Mouse (Mus musculus) stomach, embryonic 16.5 days (tissue): ENCODE measurements around the gene Gpr83. TPM values are rescaled to one million over a fixed set of nuclear protein-coding genes. Genes with fewer than 3 reads are reported as not detected.

ENCODE experiments used
- ATAC-seq: fragments of 200-750 bp; cut with Nextera tagmentation; 2 replicates; pipeline ENCODE4 v1.8.0; 2017; ENCODE audit warnings: moderate number of reproducible peaks, moderate TSS enrichment; ENCODE audit not compliant: insufficient read depth, low FRiP score
- H3K27ac ChIP-seq: fragments of 300-500 bp; sonication (generic); 2 replicates; pipeline ENCODE4 v1.5.1; 2014; ENCODE audit warnings: low read length
- H3K27me3 ChIP-seq: fragments of 300-500 bp; sonication (generic); 2 replicates; pipeline ENCODE4 v1.6.1; 2014; ENCODE audit warnings: low read length, control low read depth, mixed read lengths; ENCODE audit not compliant: control insufficient read depth, insufficient read depth
- H3K36me3 ChIP-seq: fragments of 300-500 bp; sonication (generic); 2 replicates; pipeline ENCODE4 v1.6.1; 2014; ENCODE audit warnings: low read length; ENCODE audit not compliant: control insufficient read depth, insufficient read depth
- H3K4me1 ChIP-seq: fragments of 300-500 bp; sonication (generic); 2 replicates; pipeline ENCODE4 v1.6.1; 2014; ENCODE audit warnings: low read length, control low read depth, mixed read lengths; ENCODE audit not compliant: control insufficient read depth, insufficient read depth
- H3K4me2 ChIP-seq: fragments of 300-500 bp; sonication (generic); 2 replicates; pipeline ENCODE4 v1.6.1; 2014; ENCODE audit warnings: low read depth, low read length, mixed read lengths
- H3K4me3 ChIP-seq: fragments of 300-500 bp; sonication (generic); replicated peaks from 2 replicates; pipeline ENCODE4 v1.5.1; 2014; ENCODE audit warnings: mild to moderate bottlenecking, low read length
- H3K9ac ChIP-seq: fragments of 300-500 bp; sonication (generic); 2 replicates; pipeline ENCODE4 v1.6.1; 2014; ENCODE audit warnings: low read length
- H3K9me3 ChIP-seq: fragments of 300-500 bp; sonication (generic); replicated peaks from 2 replicates; pipeline ENCODE4 v1.6.1; 2016; ENCODE audit warnings: low read length, control low read depth; ENCODE audit not compliant: control insufficient read depth
- WGBS: fragments of 180-500 bp; shearing (Covaris S2); extraction: QIAGEN DNeasy Blood & Tissue Kit; methylation state at CpG from one replicate; pipeline ENCODE4 v1.1.7; 2014; 5-methylcytosine and 5-hydroxymethylcytosine counted together
- polyA plus RNA-seq: library from polyadenylated mRNA; unstranded; fragments of >200 nt; fragmentation: Nextera tagmentation; extraction: Ambion mirVana; gene quantifications from 2 replicates; pipeline ENCODE4 v1.2.1, GENCODE M21; 2015

Gpr83 gene
- polyA plus RNA-seq, 1 experiment from 2014 or later = 0.65 TPM

GRCm38 (mm10) chr9:14905956-14906355, 45.9 kb downstream of the Gpr83 start:
- no peaks in the 10 kb centered on the region for H3K9me3 ChIP-seq
- H3K4me2 ChIP-seq = no peak overlapping the region
- no peaks in the 10 kb centered on the region for H3K27me3 ChIP-seq
- no peak overlapping the region for H3K27ac ChIP-seq
- H3K36me3 ChIP-seq = no peaks in the 10 kb centered on the region
- 35% methylated on average over 3 of the region's 3 CpGs for WGBS
- no peak overlapping the region for H3K4me3 ChIP-seq
- ATAC-seq = no peak
- no peak overlapping the region for H3K9ac ChIP-seq
- peaks cover 19% of the 10 kb centered on the region for H3K4me1 ChIP-seq

DNA sequence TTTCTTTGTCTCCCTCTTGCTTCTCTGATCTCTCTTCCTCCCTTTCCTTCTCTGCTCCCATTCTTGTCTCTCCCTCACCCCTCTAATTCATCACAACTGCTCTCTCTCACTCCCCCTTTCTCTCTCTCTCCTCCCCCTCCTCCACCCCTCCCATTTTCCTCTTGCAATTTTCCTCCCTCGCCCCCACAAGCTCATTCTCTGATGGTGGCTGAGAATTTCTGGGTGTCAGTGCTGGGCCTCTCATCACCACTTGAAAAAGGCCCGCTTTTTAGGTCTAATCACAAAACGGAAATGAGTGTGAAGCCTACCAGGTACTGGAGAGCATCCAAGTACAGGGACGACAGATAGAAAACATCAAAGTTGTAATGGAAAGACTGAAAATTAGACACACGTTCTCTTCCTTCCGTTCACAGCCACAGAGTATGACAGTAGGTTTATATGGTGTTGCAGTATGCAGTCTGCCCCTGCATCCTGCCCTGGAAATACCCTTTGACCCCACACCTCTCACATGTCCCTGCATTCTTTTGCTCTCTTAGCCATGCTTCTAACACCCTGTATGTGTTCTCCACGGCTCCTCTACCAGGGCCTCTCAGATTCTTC, 47.9 kb downstream of the Gpr83 start:
- Histone ChIP-seq H3K4me3 (no peak overlapping the region), H3K4me1 (peaks cover 14% of the 10 kb centered on the region), H3K27me3 (no peaks in the 10 kb centered on the region), H3K36me3 (no peaks in the 10 kb centered on the region), H3K27ac (no peak overlapping the region), H3K9me3 (no peaks in the 10 kb centered on the region), H3K4me2 (no peak overlapping the region), H3K9ac (no peak overlapping the region)
- 53% methylated on average over 7 of the region's 7 CpGs for WGBS
- no peak for ATAC-seq

DNA sequence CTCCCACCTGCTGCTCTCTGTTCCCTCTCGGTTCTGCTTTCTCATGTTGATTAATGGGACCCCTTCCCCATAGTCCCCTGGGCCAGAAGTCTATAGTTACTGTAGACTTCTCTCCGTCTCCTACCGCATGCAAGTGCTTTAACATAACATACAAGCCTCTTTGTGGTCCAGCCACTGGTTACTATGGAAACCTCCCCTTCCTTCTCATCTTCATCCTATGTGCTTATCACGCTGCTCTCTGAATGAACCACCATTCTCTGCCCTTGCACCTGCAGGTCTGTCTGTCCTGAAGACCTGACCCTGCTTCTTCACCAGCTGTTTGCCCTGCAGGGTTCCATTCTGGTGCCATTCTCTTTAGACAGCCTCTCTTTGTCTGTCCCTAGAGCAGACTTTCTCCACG, 50.0 kb downstream of the Gpr83 start:
- 51% methylated on average over 5 of the region's 5 CpGs for WGBS
- no peak overlapping the region for H3K4me2 ChIP-seq

DNA sequence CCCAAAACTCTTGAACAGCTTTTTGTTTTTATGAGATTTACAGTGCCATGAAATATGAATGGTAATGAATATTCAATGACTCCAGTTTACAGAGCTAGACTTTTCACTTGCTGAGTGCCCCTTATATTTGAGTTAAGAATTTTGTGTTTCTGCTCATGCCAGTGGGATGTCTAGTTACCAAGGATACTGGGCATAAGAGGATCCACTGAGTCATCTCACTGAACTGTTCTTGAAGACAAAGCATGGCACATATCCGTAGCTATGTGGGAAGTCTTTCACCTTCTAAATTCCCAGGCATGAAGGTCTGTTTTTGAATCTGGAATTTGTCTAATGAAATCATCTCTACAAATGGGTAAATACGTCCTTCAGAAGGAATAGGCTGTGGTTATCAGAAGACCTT, 52.0 kb downstream of the Gpr83 start:
- Histone ChIP-seq H3K27ac (no peak overlapping the region), H3K9ac (no peak overlapping the region), H3K27me3 (no peaks in the 10 kb centered on the region), H3K9me3 (no peaks in the 10 kb centered on the region), H3K4me1 (no peaks in the 10 kb centered on the region), H3K4me2 (no peak overlapping the region), H3K4me3 (no peak overlapping the region), H3K36me3 (no peaks in the 10 kb centered on the region)
- 78% methylated on average over 2 of the region's 2 CpGs for WGBS
- ATAC-seq = no peak

More for the DNA sequence above, 50.0 kb downstream of the Gpr83 start:
- no peaks in the 10 kb centered on the region for H3K36me3 ChIP-seq
- no peaks in the 10 kb centered on the region for H3K9me3 ChIP-seq
- H3K27me3 ChIP-seq = no peaks in the 10 kb centered on the region
- ATAC-seq = no peak
- H3K27ac ChIP-seq = no peak overlapping the region
- no peak overlapping the region for H3K4me3 ChIP-seq
- peaks cover 7% of the 10 kb centered on the region for H3K4me1 ChIP-seq
- H3K9ac ChIP-seq = no peak overlapping the region

GRCm38 (mm10) chr9:14917661-14918060, 57.7 kb downstream of the Gpr83 start:
- H3K4me1 ChIP-seq = 0 out of 2 replicates have a peak, but pooled peaks cover 3% of the 10 kb centered on the region
- no peak overlapping the region for H3K9ac ChIP-seq
- no peak for ATAC-seq
- H3K27ac ChIP-seq = no peak overlapping the region
- H3K36me3 ChIP-seq = no peaks in the 10 kb centered on the region
- WGBS = 89% methylated on average over 2 of the region's 2 CpGs
- H3K4me2 ChIP-seq = no peak overlapping the region
- H3K9me3 ChIP-seq = no peaks in the 10 kb centered on the region
- H3K4me3 ChIP-seq = no peak overlapping the region
- H3K27me3 ChIP-seq = no peaks in the 10 kb centered on the region

- ATAC-seq = no peak
- no peaks in the 10 kb centered on the region for H3K9me3 ChIP-seq
- no peaks in the 10 kb centered on the region for H3K36me3 ChIP-seq
- WGBS = 36% methylated on average over 5 of the region's 5 CpGs
- H3K27ac ChIP-seq = no peak overlapping the region
- H3K9ac ChIP-seq = no peak overlapping the region
- no peaks in the 10 kb centered on the region for H3K27me3 ChIP-seq
- H3K4me1 ChIP-seq = 0 out of 2 replicates have a peak, but pooled peaks cover 3% of the 10 kb centered on the region
- H3K4me2 ChIP-seq = no peak overlapping the region
- no peak overlapping the region for H3K4me3 ChIP-seq
Measured at GRCm38 (mm10) chr9:14918825-14919668, 59.0 kb downstream of the Gpr83 start.

Other genes starting within 250 kb of the Gpr83 start
- gene Amotl1, start 215.2 kb upstream of the Gpr83 start, polyA plus RNA-seq = 19.7 and 19.8 TPM in 2 replicates
- 0.07 and 0.15 TPM in 2 replicates for gene Piwil4, start 119.5 kb upstream of the Gpr83 start, polyA plus RNA-seq
- gene Fut4, start 107.8 kb upstream of the Gpr83 start, polyA plus RNA-seq = 6.7 and 6.9 TPM in 2 replicates
- gene 1700012B09Rik, start 89.2 kb upstream of the Gpr83 start, polyA plus RNA-seq = not detected in 2 replicates
- 21.9 and 22.5 TPM in 2 replicates for gene Mre11a, start 75.6 kb upstream of the Gpr83 start, polyA plus RNA-seq
- gene Ankrd49, start 75.4 kb upstream of the Gpr83 start, polyA plus RNA-seq = 40.5 and 41.0 TPM in 2 replicates
- gene Izumo1r, start 43.7 kb downstream of the Gpr83 start, polyA plus RNA-seq = not detected in 2 replicates
- gene Panx1, start 185.3 kb downstream of the Gpr83 start, polyA plus RNA-seq = 24.6 and 25.9 TPM in 2 replicates